Mouse (Mus musculus): ENCODE data around the gene Rcbtb2.

GRCm38 (mm10) chr14:73138483-73138882 lies 15.6 kb downstream of the Rcbtb2 start:
- TF ChIP-seq CTCF (IDR thresholded peaks at IDR 0.05; ENCODE audit: borderline replicate concordance, insufficient read depth, low read length) (no peak), POLR2A (IDR thresholded peaks at IDR 0.05; ENCODE audit: low read depth, low read length) (no peak)

Measured in embryonic fibroblast, embryonic 13.5 days (primary cell).